Mouse (Mus musculus) C2C12 (cell line): Measurements from ENCODE around the gene Gtpbp10.

Experiments
- CEBPB ChIP-seq: IDR thresholded peaks from one replicate; pipeline ENCODE4 v1.6.1; 2011; ENCODE audit warnings: low read depth, mild to moderate bottlenecking, control low read depth, moderate library complexity
- CTCF ChIP-seq: IDR thresholded peaks from one replicate; pipeline ENCODE4 v1.5.1; 2011; ENCODE audit not compliant: control insufficient read depth, insufficient read depth, insufficient read length
- MYOD1 ChIP-seq: IDR thresholded peaks from one replicate; pipeline ENCODE4 v1.6.1; 2011; ENCODE audit warnings: low read depth; ENCODE audit not compliant: control insufficient read depth, insufficient read length
- MYOG ChIP-seq: IDR thresholded peaks from one replicate; pipeline ENCODE4 v1.6.1; 2011; ENCODE audit not compliant: control insufficient read depth, insufficient read length; ENCODE audit errors: extremely low read depth
- USF1 ChIP-seq: IDR thresholded peaks from one replicate; pipeline ENCODE4 v1.6.1; 2011; ENCODE audit warnings: low read depth, mild to moderate bottlenecking, control low read depth, moderate library complexity

DNA sequence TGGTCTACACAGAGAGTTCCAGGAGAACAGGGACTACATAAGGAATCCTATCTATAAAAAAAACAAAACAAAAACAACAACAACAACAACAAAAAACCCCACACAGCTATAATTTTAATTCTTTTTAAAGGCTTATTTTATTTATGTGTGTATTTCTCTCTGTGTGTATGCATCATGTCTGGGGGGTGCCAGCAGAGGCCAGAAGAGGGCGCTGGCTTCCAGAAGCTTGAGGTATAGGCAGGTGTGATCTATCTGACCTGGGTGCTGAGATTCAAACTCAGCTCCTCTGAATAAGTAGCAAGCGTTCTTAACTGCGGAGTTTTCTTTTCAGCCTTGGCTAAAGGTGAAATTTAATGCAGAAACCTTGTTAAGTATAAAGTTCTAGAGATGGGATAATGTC lies 28.3 kb upstream of the Gtpbp10 start:
- TF ChIP-seq CTCF, result no peak
- TF ChIP-seq MYOG, result no peak
- no peak for TF ChIP-seq CEBPB
- TF ChIP-seq USF1, result no peak
- TF ChIP-seq MYOD1, result no peak
